Mouse (Mus musculus) brain, embryonic 14.5 days (tissue): ENCODE measurements at regions not wholly inside any gene's neighbourhood (a gene's known extent, or its start where the extent isn't known, plus 50 kb on each side); places are given as distances from the start of the nearest gene placed in this dataset.
"Not testable (repeated sequence)": the region's sequence is repeated elsewhere in the genome, so short reads cannot be mapped to it uniquely, and the experiment has no call there.

Experiments used
- CTCF ChIP-seq: fragments of 200-500 bp; IDR thresholded peaks from 2 replicates; pipeline ENCODE4 v1.5.1; 2012; ENCODE audit warnings: inconsistent platforms, mild to moderate bottlenecking, moderate library complexity, borderline replicate concordance; ENCODE audit not compliant: insufficient read depth, insufficient read length; ENCODE audit errors: extremely low read depth
- POLR2A ChIP-seq: fragments of 200-500 bp; IDR thresholded peaks from 2 replicates; pipeline ENCODE4 v1.6.1; 2012; ENCODE audit warnings: mild to moderate bottlenecking, inconsistent platforms, borderline replicate concordance; ENCODE audit not compliant: poor library complexity, insufficient read depth, insufficient read length, severe bottlenecking; ENCODE audit errors: extremely low read depth

DNA sequence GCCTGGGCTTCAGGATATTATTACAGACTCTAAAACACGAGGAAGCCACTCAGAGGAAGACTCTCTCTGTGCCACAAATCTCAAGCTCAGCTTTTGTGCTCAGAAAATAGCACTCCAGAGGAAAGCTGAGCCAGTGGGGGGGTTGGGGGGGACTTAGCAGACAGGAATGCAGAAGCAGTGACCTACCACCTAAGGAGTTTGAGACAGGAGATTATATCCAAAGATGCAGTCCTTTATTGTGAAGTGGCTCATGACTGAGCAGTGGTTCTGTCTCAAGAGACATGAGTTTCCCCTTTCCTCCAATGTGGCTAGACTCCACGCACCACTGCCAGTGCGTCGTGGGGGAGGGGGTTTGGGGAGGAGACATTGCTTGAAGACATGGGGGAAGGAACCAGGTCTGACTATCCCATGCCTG lies 52.6 kb upstream of the Slc2a12 start:
- TF ChIP-seq CTCF, POLR2A: not testable (repeated sequence)
